Mouse (Mus musculus) urinary bladder, postnatal 14 days (tissue): ENCODE measurements at regions not wholly inside any gene's neighbourhood (a gene's known extent, or its start where the extent isn't known, plus 50 kb on each side); places are given as distances from the start of the nearest gene placed in this dataset.

Experiments used
- DNase-seq: peaks from one replicate; pipeline ENCODE4 v3.0.0; 2021; ENCODE audit warnings: low spot score

DNA sequence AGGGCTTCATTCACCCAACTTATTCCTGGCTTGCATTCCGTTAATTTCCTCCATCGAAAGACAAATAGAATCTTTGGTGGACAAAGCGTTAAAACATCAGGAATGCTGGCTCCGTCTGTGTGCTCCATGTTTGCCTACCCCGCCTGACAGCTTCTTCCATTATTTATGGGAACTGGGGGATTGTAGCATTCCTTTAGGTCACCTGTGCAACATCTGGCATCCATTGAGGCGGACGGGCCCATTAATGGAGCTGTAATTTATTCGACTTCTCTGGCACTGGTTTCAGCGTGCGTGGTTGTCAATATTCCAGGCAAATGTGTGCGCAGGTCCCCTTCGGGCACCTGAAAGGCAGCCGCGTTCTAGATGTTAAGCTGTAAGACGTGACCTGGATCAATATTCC is 196.9 kb downstream of the Thbs2 start:
- no peak for DNase-seq

- DNase-seq: no peak
Observed at GRCm38 (mm10) chr17:14493751-14494320, 200.2 kb downstream of the Thbs2 start.

DNA sequence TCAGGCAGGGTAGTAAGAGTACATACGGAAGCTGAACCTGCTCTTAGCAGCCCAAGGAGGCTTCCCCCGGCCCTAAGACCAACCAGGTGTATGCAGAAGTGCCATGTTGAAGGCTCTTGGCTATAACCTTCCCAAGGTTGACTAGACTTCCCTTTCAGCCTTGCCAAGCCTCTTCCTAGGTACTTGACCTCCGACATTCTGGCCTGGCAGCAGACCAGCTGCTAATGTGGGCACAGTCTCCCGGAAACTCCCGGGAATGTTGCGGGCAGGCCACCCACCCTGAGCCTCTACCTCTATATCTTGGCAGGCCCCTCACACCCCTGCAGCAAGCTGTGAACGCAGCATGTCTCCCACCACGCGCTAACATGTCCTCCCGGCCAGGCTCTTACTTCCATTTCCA is 201.1 kb downstream of the Thbs2 start:
- DNase-seq: no peak

DNA sequence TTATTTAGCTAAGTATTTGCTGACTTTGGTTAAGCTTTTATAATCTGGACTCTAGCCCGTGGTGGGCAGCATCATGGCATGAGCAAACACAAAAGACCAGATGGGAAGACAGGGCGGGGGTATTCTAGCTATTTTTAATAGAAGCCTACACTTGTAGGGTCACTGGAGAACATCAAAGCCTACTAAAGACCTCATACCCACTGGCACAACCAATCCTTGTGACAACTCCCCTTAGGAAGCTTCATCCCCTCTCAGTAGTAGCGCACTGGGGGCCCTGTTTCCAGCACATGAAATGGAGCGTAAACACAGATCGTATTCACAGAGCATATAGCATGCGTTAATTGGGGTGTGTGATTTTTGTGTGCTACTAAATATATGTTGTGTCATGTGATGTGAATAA is 202.4 kb downstream of the Smoc2 start:
- no peak for DNase-seq

- DNase-seq: no peak
Observed at GRCm38 (mm10) chr17:14478938-14479505, 199.7 kb downstream of the Smoc2 start.

DNA sequence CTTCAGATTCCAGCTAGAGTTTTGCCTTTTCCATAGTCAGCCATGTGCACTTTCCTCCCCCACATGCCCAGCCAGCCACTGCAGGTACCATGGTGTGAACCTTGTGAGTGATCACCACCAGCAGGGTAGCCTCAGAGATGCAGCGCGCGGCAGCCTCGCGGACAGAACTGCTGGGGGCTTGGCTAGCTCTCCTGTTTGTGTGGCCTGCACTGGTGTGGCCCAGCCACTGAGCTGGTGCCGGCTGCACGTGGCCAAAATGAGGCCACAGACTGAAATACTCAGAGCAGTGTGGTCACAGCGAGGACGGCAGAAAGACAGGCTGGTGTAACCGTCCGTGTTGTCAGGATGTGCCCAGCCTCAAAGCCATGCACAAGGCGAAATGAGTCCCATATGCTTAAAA is 197.4 kb downstream of the Smoc2 start:
- DNase-seq: no peak

- no peak for DNase-seq
Observed at GRCm38 (mm10) chr17:14475778-14476647, 196.7 kb downstream of the Smoc2 start.

DNA sequence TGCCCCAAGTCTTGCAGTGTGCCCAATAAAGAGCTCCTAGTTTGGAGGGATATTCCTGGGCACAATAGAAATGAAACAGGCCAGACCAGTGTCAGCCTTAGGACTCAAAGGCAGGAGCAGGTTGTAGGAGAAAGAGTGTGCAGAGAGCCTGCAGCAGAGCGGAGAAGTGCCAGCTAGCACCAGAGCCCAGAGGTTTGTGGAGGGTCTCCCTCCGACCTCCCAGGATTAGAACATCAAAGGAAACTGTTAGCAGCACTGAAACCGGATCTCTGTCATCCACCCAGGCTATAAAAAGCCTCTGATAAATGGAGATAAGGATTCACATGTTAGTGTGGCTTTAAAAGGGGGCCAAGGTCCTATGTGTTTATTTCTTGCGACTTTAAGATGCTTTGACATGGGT is 196.0 kb downstream of the Smoc2 start:
- DNase-seq: no peak

DNA sequence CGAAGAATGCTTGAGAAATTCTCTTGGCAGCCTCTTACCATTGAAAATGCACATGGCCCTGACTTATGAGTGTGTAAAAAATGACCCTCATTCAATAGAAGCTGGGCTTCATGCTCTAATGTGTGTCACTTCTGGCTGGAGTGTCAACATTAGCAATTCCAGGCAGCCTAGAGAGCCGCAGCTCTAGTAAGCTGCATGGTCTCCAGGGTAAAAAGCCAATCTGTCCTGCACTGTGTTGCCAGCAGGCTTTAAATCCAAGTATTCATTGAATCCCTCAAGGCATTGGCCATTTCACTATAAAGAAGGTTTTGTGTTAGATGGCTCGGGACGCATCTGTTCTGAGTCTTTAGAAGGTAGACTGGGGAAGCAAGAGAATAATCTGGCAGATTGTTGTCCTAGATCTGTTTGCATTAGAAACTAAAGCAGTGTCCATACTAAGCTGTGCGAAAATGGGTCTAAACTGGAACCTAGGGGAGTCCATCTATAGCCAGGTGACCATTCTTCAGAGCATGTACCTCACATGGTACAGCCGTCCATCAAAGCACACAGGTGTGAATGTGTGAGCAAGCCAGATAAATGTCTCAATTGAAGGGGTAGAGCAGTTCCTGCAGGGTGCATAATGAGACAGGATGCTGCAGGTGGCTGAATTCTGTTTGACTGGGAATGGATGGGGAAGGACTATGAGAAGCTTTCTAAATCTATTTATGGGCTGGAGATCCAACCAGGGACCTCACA is 189.6 kb downstream of the Smoc2 start:
- DNase-seq: no peak

DNA sequence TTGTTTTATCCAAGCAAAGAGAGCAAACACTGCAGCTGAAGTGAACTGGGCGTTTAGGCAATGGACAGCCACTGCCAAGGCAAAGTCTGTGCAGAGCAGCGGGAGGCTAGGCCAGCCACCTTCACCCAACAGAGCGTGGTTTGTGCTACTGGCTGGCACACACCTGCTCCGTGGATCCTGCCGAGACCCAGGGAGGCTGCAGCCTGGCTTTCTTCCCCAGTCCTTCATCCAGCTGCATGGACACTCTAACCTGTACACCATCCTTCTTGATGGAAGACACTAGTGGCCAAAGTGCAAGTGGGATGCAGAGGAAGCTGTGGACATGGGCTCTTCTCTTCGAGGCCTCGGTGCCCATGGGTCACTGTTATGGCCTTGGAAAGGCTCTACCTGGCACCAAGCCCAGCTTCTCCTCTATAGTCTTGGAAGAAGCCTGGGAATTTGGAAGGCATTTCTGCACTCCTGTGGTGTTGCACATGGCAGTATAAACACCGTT is 176.0 kb downstream of the Smoc2 start:
- no peak for DNase-seq
